Mouse (Mus musculus): ENCODE results near the gene Ocel1.

DNA sequence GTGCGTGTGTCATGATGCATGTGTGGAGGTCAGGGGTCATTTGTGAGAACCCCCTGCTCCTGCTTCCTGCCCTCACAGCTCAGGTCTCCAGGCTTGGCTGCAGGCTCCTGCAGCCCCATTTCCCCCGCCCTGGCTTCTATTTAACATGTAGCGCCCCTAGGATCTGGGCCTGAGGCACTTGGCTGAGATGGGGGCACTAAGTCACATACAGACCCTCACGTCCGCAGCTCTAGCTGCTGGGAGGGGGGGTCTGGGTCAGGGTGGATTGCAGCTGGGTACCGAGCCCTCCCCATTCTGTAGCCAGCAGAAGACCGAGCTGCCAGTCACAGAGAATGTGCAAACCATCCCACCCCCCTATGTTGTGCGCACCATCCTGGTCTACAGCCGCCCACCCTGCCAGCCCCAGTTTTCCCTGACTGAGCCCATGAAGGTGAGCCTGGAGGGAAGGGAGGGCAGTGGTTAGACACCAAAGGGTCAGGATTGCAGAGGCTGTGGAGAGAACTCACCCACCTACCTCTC is 31.4 kb downstream of the Ocel1 start:
- TF ChIP-seq POLR2A (IDR thresholded peaks at IDR 0.05; ENCODE audit: extremely low read depth, insufficient read depth, low read length) (no peak), CTCF (IDR thresholded peaks at IDR 0.05; ENCODE audit: extremely low read depth, insufficient read depth, low read length) (no peak)

All from cortical plate, adult 2 months (tissue).